Mouse (Mus musculus): ENCODE data around the gene Tnni2.

DNA sequence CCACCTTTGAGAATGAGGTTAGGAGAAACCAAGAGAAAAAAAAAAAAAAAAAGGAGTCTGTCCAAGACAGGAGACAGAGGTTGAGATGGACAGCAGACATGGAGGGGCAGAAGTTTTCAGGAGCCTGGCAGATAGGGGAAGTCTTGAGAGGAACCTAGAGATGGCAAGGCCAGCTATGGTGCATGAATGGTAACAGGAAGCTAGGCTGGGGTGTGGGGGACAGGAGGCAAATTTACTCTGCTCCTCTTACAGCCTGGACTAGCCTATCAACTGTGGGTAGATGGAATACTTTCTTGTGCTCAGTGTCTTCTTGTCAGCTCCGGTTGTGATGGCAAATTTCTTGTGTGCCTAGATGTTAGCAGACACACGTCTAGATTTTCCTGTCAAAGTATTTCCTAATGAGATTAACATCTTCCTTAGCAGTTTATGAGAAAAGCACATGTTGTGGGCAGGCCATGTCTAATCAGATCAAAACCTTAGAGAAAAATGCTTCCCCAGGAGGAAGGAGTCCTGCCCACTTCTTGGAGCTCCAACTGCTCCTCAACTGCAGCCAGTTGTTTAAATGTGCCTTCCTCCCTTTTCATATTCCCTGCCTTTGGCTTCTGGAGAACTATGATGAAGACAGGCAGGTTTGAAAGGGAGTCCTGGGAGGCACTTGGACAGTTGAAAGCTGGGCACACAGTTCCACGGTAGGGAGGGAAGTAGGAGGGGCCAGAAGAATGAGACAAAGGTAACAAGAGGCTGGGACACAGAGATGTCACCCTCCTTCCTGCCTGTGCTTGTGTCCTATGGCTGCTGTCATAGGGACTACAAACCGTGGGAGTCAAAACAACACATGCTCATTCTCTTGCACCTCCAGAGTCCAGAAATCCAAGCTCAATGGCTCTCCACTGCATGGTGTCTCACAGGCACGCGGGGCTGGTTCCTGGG lies 47.1 kb upstream of the Tnni2 start:
- TF ChIP-seq ZC3H11A (IDR thresholded peaks at IDR 0.05; ENCODE audit: borderline replicate concordance, low read depth, low read length) = no peak
- TF ChIP-seq MAFK (IDR thresholded peaks at IDR 0.05; ENCODE audit: insufficient read depth, low read depth, low read length) = no peak
- TF ChIP-seq ZNF384 (IDR thresholded peaks at IDR 0.05; ENCODE audit: low read depth, low read length) = no peak
